Mouse (Mus musculus): ENCODE measurements at regions not wholly inside any gene's neighbourhood (a gene's known extent, or its start where the extent isn't known, plus 50 kb on each side); places are given as distances from the start of the nearest gene placed in this dataset.

DNA sequence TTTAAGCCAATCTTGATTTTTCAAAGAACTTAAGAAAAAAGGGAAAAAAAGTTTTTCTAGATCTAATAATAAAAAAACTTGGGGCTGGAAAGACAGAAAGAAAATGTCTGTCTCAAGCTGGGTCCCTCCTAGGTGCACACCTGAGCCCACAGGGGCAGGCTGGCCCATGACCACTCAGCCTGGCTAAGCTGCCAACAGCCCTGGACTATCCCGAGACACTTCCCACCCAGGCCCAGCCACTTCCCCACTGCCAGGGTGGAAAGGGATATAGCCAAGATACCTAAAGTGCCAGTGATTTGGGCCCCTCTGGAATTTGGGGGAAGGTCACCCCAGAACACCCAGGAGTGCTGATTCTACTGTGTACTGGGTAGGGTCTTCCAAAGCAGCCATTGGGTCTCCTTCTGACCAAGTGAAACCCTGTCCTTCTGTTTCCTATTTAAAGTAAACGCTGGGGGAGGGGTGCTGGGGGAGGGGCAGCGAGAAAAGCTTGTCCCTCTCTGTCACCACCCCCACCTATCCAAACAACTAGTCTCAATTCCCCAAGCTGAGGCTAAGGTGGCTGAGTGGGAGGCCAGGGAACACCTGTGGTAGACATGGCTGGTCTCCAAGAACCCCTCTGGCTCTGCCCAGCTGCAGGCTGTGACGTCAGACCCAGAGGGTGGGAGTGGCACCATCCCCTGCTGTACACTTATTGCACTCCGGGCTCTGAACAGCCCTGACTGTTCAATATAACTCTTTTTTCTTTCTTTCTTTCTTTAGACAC lies 62.6 kb downstream of the Mcfd2 start:
- DNase-seq (ENCODE audit: low spot score in 2 of 2) = no peak

DNA sequence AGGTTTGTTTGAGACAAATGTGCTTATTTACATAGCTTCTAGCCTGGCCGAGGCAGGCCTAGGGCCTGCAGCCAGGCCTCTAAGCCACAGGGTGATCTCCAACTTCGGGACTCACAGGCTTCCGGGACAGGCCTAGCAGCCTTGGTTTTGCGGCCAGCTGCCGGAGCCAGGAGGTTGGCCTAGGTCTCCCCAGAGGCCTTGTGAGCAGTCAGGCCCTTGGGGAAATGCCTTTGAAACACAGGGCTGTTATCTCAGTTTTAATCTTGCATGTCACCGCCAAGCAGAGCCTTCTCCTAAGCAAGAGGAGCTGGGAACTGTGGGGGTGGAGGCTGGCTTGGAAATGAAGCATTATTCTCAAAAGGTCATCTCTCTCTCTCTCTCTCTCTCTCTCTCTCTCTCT lies 63.2 kb downstream of the Mcfd2 start:
- no peak for DNase-seq (ENCODE audit: low spot score in 2 of 2)

GRCm38 (mm10) chr17:87200721-87201242 lies 65.0 kb downstream of the Mcfd2 start:
- peak in 1 of 2 experiments; percentile 14 for DNase-seq (ENCODE audit: low spot score in 2 of 2)

GRCm38 (mm10) chr17:87200134-87200533 lies 65.6 kb downstream of the Mcfd2 start:
- no peak for DNase-seq (ENCODE audit: low spot score in 2 of 2)

DNA sequence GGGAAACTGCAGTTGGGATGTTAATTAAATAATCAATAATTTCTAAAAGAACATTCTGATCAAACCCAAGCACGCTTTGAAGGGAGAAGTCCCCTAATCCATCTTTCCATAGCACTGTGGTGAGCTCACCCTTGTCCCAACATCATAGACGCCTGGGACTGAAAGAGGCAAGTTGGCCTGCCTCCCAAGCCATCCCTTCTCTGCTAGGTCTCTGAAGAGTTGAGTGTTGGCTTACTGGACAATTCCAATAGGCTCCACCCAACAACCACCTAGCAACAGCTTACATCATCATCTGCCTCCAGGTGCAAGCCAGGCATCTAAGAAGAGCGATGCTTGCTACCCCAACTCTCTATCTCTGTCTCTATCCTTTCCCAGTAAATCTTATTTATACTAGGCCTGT lies 66.6 kb downstream of the Mcfd2 start:
- no peak for DNase-seq (ENCODE audit: low spot score in 2 of 2)

DNA sequence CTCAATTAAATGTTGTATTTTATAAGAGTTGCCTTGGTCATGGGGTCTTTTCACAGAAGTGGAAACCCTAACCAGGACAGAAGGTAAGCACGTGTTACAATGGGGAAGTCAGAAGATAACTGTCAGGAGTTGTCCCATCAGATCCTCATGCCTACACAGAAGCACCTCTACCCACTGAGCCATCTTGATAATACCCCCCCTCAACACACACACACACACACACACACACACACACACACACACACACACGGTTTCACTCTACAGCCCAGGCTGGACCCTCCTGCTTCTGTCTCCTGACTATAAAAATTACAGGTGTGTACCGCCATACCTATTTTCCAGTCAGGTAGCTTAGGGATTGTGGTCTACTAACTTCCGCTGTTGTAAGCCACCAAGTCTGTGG lies 68.3 kb downstream of the Mcfd2 start:
- DNase-seq (ENCODE audit: low spot score in 2 of 2) = no peak

DNA sequence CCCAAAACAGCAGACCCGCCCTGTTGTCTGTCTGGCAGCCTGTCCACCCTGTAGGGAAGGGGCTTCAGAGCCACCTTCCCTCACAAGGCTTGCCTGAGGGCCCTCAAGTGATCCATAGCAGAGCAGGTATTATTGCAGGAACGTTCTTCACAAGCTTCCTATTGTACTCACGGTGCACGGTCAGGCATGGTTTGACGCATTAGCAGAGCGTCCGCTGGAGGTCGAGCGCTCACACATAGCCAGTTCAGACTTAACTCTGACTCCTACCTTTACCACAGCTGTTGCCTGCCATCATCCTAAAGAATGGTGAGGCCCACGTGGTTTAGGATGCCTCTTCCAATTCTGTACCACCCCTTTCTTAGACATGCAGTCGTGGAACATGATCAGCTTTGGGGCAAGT lies 71.1 kb downstream of the Mcfd2 start:
- no peak for DNase-seq (ENCODE audit: low spot score in 2 of 2)

DNA sequence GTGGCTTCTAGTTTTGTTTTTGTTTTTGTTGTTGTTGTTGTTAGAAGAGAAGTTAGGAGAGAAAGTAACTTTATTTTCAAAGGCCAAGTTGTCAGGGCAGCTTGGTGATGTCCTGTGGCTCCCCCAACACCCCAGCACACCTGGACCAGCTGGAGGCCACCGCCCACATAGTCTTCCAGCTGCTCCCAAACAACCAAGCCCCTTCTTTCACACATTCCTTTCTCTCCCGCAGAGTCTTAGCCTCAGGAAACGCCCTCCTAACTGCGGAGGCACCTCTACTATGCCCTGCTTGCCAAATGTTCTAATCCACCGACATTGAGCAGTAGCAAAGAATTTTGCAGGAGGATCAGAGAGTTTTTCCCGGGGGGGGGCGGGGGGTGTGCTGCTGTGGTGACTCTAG lies 72.3 kb downstream of the Mcfd2 start:
- DNase-seq (ENCODE audit: low spot score in 2 of 2) = no peak

DNA sequence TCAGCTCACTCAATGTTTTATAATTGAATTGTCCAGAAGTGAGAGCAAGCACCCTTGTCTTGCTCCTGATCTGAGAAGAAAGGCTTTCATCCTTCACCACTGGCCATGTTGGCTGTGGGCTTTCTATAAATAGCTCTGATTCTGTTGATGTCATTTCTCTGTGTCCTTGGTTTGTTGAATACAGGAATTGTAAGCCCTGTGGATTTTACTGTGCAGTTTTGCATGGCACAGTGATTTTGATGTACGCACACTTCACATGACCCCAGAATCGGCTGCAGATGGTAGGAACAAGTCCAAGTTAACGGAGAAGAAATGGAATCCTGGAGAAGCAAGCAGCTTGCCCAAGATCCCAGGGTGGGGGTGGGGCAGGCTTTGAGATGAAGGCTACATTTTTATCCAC lies 76.1 kb downstream of the Mcfd2 start:
- DNase-seq (ENCODE audit: low spot score in 2 of 2) = no peak
